Mouse (Mus musculus): ENCODE results near the gene Ndst2.

DNA sequence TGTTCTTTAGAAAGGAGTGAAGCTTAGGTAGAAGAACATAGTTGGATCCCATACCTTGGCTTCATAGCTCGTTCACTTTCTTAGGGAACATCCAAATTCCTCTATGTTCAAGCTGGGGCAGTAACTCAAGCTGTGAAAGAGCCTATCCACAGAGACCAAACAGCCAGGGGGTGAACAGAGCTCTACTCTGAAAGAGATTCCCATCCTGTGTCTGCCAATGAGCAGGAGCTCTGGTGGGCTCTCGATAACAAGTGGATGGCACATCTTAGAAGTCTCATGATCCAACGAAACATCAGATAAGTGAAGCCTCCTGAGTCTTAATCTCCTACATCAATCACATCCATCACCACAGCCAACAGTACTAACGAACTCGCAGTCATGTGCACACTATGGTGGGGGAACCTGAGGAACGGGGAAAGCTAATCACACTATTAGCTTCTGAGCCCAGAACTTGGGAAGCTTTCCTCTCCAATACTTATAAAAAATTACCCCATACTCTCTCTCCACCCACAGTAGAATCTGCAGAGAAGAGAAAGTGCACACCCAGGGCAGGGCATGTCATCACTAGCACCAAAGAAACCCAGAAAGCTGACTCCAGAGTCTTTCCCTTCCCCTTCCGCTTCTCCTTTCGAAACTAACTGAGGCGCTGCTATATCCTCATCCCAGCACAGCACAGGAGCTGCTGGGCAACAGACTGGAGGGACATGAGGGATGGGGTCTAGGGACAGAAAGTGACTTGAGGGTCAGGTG lies 3.3 kb downstream of the Ndst2 start:
- no peak for TF ChIP-seq EP300 (IDR thresholded peaks at IDR 0.05; ENCODE audit: low read depth)
- TF ChIP-seq CTCF (IDR thresholded peaks at IDR 0.05; ENCODE audit: low read depth): no peak

All from liver, postnatal 0 days (tissue).